Mouse (Mus musculus) thymus, adult 2 months (tissue): ENCODE data around the gene Gm27021.

Experiments used
- CTCF ChIP-seq: fragments of 200-500 bp; IDR thresholded peaks from 2 replicates; pipeline ENCODE4 v1.5.1; 2012; ENCODE audit warnings: mild to moderate bottlenecking, control low read depth, low read length, moderate library complexity, borderline replicate concordance; ENCODE audit not compliant: control insufficient read depth, poor library complexity, insufficient read depth; ENCODE audit errors: extremely low read depth
- POLR2A ChIP-seq: fragments of 200-500 bp; IDR thresholded peaks from 2 replicates; pipeline ENCODE4 v1.6.1; 2012; ENCODE audit warnings: mild to moderate bottlenecking, low read length, control low read depth, moderate library complexity; ENCODE audit not compliant: control insufficient read depth, poor library complexity, insufficient read depth; ENCODE audit errors: extremely low read depth

- TF ChIP-seq POLR2A: no peak
- TF ChIP-seq CTCF: no peak
Observed at GRCm38 (mm10) chr8:120616663-120617626, 50.9 kb downstream of the Gm27021 start.
